Mouse (Mus musculus) cortical plate, adult 2 months (tissue): ENCODE measurements around the gene Ppp2r2c.

Source experiments
- CTCF ChIP-seq: fragments of 200-500 bp; IDR thresholded peaks from 2 replicates; pipeline ENCODE4 v1.5.1; 2011; ENCODE audit warnings: mild to moderate bottlenecking, control low read depth, low read length; ENCODE audit not compliant: insufficient read depth; ENCODE audit errors: extremely low read depth
- POLR2A ChIP-seq: fragments of 200-500 bp; IDR thresholded peaks from 2 replicates; pipeline ENCODE4 v1.6.1; 2011; ENCODE audit warnings: mild to moderate bottlenecking, low read length, control low read depth; ENCODE audit not compliant: insufficient read depth; ENCODE audit errors: extremely low read depth

- no peak for TF ChIP-seq CTCF
- no peak for TF ChIP-seq POLR2A
Measured at GRCm38 (mm10) chr5:36905216-36905615, 36.9 kb downstream of the Ppp2r2c start.
